ENCODE assay signal across 23 mouse cellular contexts in the genomic region with DNA sequence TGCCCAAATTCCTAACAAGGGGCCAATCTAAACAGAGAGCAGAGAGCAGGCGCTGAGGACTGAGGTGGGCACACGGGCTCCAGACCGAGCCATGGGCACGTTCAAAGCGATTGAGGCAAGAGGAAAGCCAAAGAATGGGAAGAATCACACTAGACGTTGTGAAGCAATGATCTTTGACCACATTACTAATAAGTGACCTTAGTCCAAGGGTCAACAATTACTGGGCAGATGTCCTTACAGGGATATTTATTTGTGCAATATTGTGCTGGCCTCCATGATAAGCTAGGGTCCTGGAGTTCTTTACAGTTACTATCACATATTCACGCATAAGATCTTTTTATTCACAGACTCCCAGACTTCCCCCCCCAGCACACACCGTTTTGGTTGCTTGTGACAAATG.
DNase-seq lines count a peak whose midpoint lies in the region; ATAC-seq and TF ChIP-seq lines count a peak whose summit lies in the region.
"Had no signal": no experiment of that assay in that cellular context is flagged by ENCODE, and none has a peak within 500 bp of the region (broad histone marks: within the 10 kb centered on the region; RNA-seq: fewer than 3 reads in every experiment).

No protein-coding gene starts in this region.

- WGBS in kidney, adult 2 months, result 71% methylated on average over 8 of the region's 8 CpGs
- 57% methylated on average over 8 of the region's 8 CpGs for WGBS in liver, adult 2 months
- 76% methylated on average over 8 of the region's 8 CpGs for WGBS in liver, embryonic 11.5 days
- WGBS in midbrain, embryonic 11.5 days, result 90% methylated on average over 8 of the region's 8 CpGs
- WGBS in midbrain, embryonic 15.5 days, result 89% methylated on average over 8 of the region's 8 CpGs

- H3K79me2 ChIP-seq in liver, adult 2 months (ENCODE audit: control insufficient read depth, insufficient read depth, low read length), result no peaks in the 10 kb centered on the region

- H3K27me3 ChIP-seq in kidney, adult 2 months (replicated peaks; ENCODE audit: control insufficient read depth, insufficient read depth, low read length), result no peaks in the 10 kb centered on the region
- H3K27me3 ChIP-seq in liver, adult 2 months (ENCODE audit: control insufficient read depth, insufficient read depth, low read length), result no peaks in the 10 kb centered on the region
- H3K27me3 ChIP-seq in liver, embryonic 11.5 days (replicated peaks; ENCODE audit: control insufficient read depth, insufficient read depth, low read length), result no peaks in the 10 kb centered on the region
- no peaks in the 10 kb centered on the region for H3K27me3 ChIP-seq in midbrain, embryonic 11.5 days (ENCODE audit: control insufficient read depth, insufficient read depth, low read length)
- no peaks in the 10 kb centered on the region for H3K27me3 ChIP-seq in midbrain, embryonic 15.5 days (replicated peaks)
- H3K27me3 ChIP-seq: embryonic facial prominence, embryonic 13.5 days; embryonic facial prominence, embryonic 15.5 days had no signal

- no peaks in the 10 kb centered on the region for H3K36me3 ChIP-seq in kidney, adult 2 months (ENCODE audit: control insufficient read depth, insufficient read depth, low read length)
- H3K36me3 ChIP-seq in liver, adult 2 months (ENCODE audit: control insufficient read depth, insufficient read depth, low read length), result no peaks in the 10 kb centered on the region
- no peaks in the 10 kb centered on the region for H3K36me3 ChIP-seq in liver, embryonic 11.5 days (ENCODE audit: control insufficient read depth, insufficient read depth, low read length)
- H3K36me3 ChIP-seq in midbrain, embryonic 11.5 days (ENCODE audit: control insufficient read depth, insufficient read depth, low read length), result no peaks in the 10 kb centered on the region
- H3K36me3 ChIP-seq in midbrain, embryonic 15.5 days (replicated peaks), result no peaks in the 10 kb centered on the region
- H3K36me3 ChIP-seq: embryonic facial prominence, embryonic 13.5 days; embryonic facial prominence, embryonic 15.5 days; forebrain, embryonic 10.5 days; forebrain, embryonic 12.5 days had no signal

- H3K27ac ChIP-seq in kidney, adult 2 months (ENCODE audit: insufficient read depth, low read depth, low read length), result no peak overlapping the region
- H3K27ac ChIP-seq in liver, adult 2 months (replicated peaks; ENCODE audit: insufficient read depth, low read depth, low read length), result no peak overlapping the region
- H3K27ac ChIP-seq in liver, embryonic 11.5 days (ENCODE audit: low read depth, low read length), result no peak overlapping the region
- H3K27ac ChIP-seq in midbrain, embryonic 11.5 days (ENCODE audit: low read depth, low read length), result no peak overlapping the region
- no peak overlapping the region for H3K27ac ChIP-seq in midbrain, embryonic 15.5 days
- H3K27ac ChIP-seq: embryonic facial prominence, embryonic 13.5 days; embryonic facial prominence, embryonic 15.5 days; forebrain, embryonic 10.5 days; forebrain, embryonic 12.5 days had no signal

- H3K9me3 ChIP-seq in liver, embryonic 11.5 days (ENCODE audit: control insufficient read depth, low read length), result no peaks in the 10 kb centered on the region
- no peaks in the 10 kb centered on the region for H3K9me3 ChIP-seq in midbrain, embryonic 11.5 days (ENCODE audit: control insufficient read depth, low read length)
- no peaks in the 10 kb centered on the region for H3K9me3 ChIP-seq in midbrain, embryonic 15.5 days
- H3K9me3 ChIP-seq: embryonic facial prominence, embryonic 13.5 days; embryonic facial prominence, embryonic 15.5 days; forebrain, embryonic 10.5 days; forebrain, embryonic 12.5 days had no signal

- TF ChIP-seq CTCF in kidney, adult 2 months (conservative IDR thresholded peaks at IDR 0.05; ENCODE audit: insufficient read depth, insufficient read length, low read depth, low read length), result no peak
- no peak for TF ChIP-seq CTCF in liver, adult 2 months (IDR thresholded peaks at IDR 0.05; ENCODE audit: low read depth, low read length)

- no peak for TF ChIP-seq POLR2A in kidney, adult 2 months (IDR thresholded peaks at IDR 0.05; ENCODE audit: low read depth, low read length)
- TF ChIP-seq POLR2A in liver, adult 2 months (IDR thresholded peaks at IDR 0.05; ENCODE audit: extremely low read depth, insufficient read depth, low read length), result no peak

- H3K4me3 ChIP-seq in kidney, adult 2 months (ENCODE audit: insufficient read depth, low read depth, low read length), result no peak overlapping the region
- no peak overlapping the region for H3K4me3 ChIP-seq in liver, adult 2 months (ENCODE audit: insufficient read depth, low read depth, low read length)
- no peak overlapping the region for H3K4me3 ChIP-seq in liver, embryonic 11.5 days (ENCODE audit: low read depth, low read length)
- H3K4me3 ChIP-seq in midbrain, embryonic 11.5 days (ENCODE audit: low read depth, low read length), result no peak overlapping the region
- no peak overlapping the region for H3K4me3 ChIP-seq in midbrain, embryonic 15.5 days
- H3K4me3 ChIP-seq: embryonic facial prominence, embryonic 13.5 days; embryonic facial prominence, embryonic 15.5 days; erythroblast, embryonic 14.5 days; forebrain, embryonic 10.5 days; forebrain, embryonic 12.5 days had no signal

- DNase-seq in adrenal gland, adult 2 months, result peak; percentile 23
- DNase-seq in adrenal gland, postnatal 36 days, result no peak
- peak; percentile 57 for DNase-seq in kidney, adult 2 months
- DNase-seq in kidney, postnatal 14 days, result no peak
- DNase-seq in liver, adult 2 months (ENCODE audit: extremely low read depth, low read depth, low spot score), result peak; percentile 74
- no peak for DNase-seq in liver, embryonic 11.5 days (ENCODE audit: low spot score)
- DNase-seq in midbrain, embryonic 11.5 days (ENCODE audit: low spot score, missing footprints), result peak; percentile 14
- DNase-seq: adrenal gland, postnatal 10 days; cerebellum, adult 11 months; cerebellum, adult 18-20 months; cerebellum, adult 8-10 months; cerebellum, adult 9-11 months; cerebellum, postnatal 14 days; cerebellum, postnatal 36 days; embryo, embryonic 11 days had no signal

- no peak overlapping the region for H3K4me2 ChIP-seq in liver, embryonic 11.5 days
- no peak overlapping the region for H3K4me2 ChIP-seq in midbrain, embryonic 11.5 days
- no peak overlapping the region for H3K4me2 ChIP-seq in midbrain, embryonic 15.5 days
- H3K4me2 ChIP-seq: embryonic facial prominence, embryonic 13.5 days; embryonic facial prominence, embryonic 15.5 days; forebrain, embryonic 12.5 days had no signal

- H3K4me1 ChIP-seq in kidney, adult 2 months (ENCODE audit: control insufficient read depth, insufficient read depth, low read length), result peaks cover 3% of the 10 kb centered on the region; the same call in 1 of the 2 replicates
- peaks cover 3% of the 10 kb centered on the region; the same call in 1 of the 2 replicates for H3K4me1 ChIP-seq in liver, adult 2 months (ENCODE audit: control insufficient read depth, insufficient read depth, low read length)
- no peaks in the 10 kb centered on the region for H3K4me1 ChIP-seq in liver, embryonic 11.5 days (replicated peaks; ENCODE audit: control insufficient read depth, insufficient read depth, low read length)
- H3K4me1 ChIP-seq in midbrain, embryonic 11.5 days (ENCODE audit: control insufficient read depth, insufficient read depth, low read length), result no peaks in the 10 kb centered on the region
- H3K4me1 ChIP-seq in midbrain, embryonic 15.5 days, result no peaks in the 10 kb centered on the region

- no peak for ATAC-seq in liver, embryonic 11.5 days (replicated peaks; ENCODE audit: low FRiP score)
- no peak for ATAC-seq in midbrain, embryonic 11.5 days (ENCODE audit: low FRiP score)
- no peak for ATAC-seq in midbrain, embryonic 15.5 days (replicated peaks)
- ATAC-seq: forebrain, embryonic 14.5 days; forebrain, embryonic 16.5 days had no signal

- no peak overlapping the region for H3K9ac ChIP-seq in liver, adult 2 months (ENCODE audit: low read depth, low read length)
- H3K9ac ChIP-seq in liver, embryonic 11.5 days (ENCODE audit: low read depth, low read length), result no peak overlapping the region
- H3K9ac ChIP-seq in midbrain, embryonic 11.5 days (ENCODE audit: low read length), result no peak overlapping the region
- no peak overlapping the region for H3K9ac ChIP-seq in midbrain, embryonic 15.5 days
- H3K9ac ChIP-seq: embryonic facial prominence, embryonic 13.5 days; embryonic facial prominence, embryonic 15.5 days; forebrain, embryonic 12.5 days had no signal

Comparison
In these comparisons a context has a peak if more than half of its experiments do, and no peak if none do; other contexts are left out.
1. DNase-seq: peak in adrenal gland, adult 2 months (single experiment), kidney, adult 2 months (single experiment), liver, adult 2 months (single experiment) and midbrain, embryonic 11.5 days (single experiment); none in adrenal gland, postnatal 36 days (0 of 2), kidney, postnatal 14 days (single experiment) and liver, embryonic 11.5 days (single experiment).